Mouse (Mus musculus) forebrain, embryonic 13.5 days (tissue): ENCODE results near the gene Dnm2. TPM values are rescaled to one million over a fixed set of nuclear protein-coding genes. Genes with fewer than 3 reads are reported as not detected.
"Not testable (repeated sequence)": the region's sequence is repeated elsewhere in the genome, so short reads cannot be mapped to it uniquely, and the experiment has no call there.

Experiments
- ATAC-seq: fragments of 200-750 bp; cut with Nextera tagmentation; 2 replicates; pipeline ENCODE4 v1.8.0; 2017
- H3K27ac ChIP-seq: fragments of 300-500 bp; sonication (generic); 2 replicates; pipeline ENCODE4 v1.5.1; 2015; ENCODE audit warnings: inconsistent platforms, mild to moderate bottlenecking, moderate library complexity
- H3K27me3 ChIP-seq: fragments of 300-500 bp; sonication (generic); 2 replicates; pipeline ENCODE4 v1.6.1; 2015; ENCODE audit warnings: mild to moderate bottlenecking, inconsistent platforms
- H3K36me3 ChIP-seq: fragments of 300-500 bp; sonication (generic); 2 replicates; pipeline ENCODE4 v1.6.1; 2015; ENCODE audit warnings: mild to moderate bottlenecking, inconsistent platforms; ENCODE audit not compliant: poor library complexity, severe bottlenecking
- H3K4me1 ChIP-seq: fragments of 300-500 bp; sonication (generic); 2 replicates; pipeline ENCODE4 v1.6.1; 2015; ENCODE audit warnings: inconsistent platforms
- H3K4me2 ChIP-seq: fragments of 300-500 bp; sonication (generic); 2 replicates; pipeline ENCODE4 v1.6.1; 2015; ENCODE audit warnings: inconsistent platforms, mild to moderate bottlenecking, moderate library complexity
- H3K4me3 ChIP-seq: fragments of 300-500 bp; sonication (generic); 2 replicates; pipeline ENCODE4 v1.5.1; 2015; ENCODE audit warnings: mild to moderate bottlenecking, inconsistent platforms
- H3K9ac ChIP-seq: fragments of 300-500 bp; sonication (generic); 2 replicates; pipeline ENCODE4 v1.6.1; 2015; ENCODE audit warnings: mild to moderate bottlenecking, inconsistent platforms
- H3K9me3 ChIP-seq: fragments of 300-500 bp; sonication (generic); replicated peaks from 2 replicates; pipeline ENCODE4 v1.6.1; 2016; ENCODE audit warnings: inconsistent platforms
- WGBS: fragments of 180-500 bp; shearing (Covaris S2); methylation state at CpG from one replicate; pipeline ENCODE4 v1.1.7; 2015; 5-methylcytosine and 5-hydroxymethylcytosine counted together
- polyA plus RNA-seq: library from polyadenylated mRNA; unstranded; fragments of >200 nt; fragmentation: Nextera tagmentation; extraction: Ambion mirVana; gene quantifications from 2 replicates; pipeline ENCODE4 v1.2.1, GENCODE M21; 2015

The Dnm2 gene
- polyA plus RNA-seq, 1 experiment from 2014 or later: 72.4 TPM

DNA sequence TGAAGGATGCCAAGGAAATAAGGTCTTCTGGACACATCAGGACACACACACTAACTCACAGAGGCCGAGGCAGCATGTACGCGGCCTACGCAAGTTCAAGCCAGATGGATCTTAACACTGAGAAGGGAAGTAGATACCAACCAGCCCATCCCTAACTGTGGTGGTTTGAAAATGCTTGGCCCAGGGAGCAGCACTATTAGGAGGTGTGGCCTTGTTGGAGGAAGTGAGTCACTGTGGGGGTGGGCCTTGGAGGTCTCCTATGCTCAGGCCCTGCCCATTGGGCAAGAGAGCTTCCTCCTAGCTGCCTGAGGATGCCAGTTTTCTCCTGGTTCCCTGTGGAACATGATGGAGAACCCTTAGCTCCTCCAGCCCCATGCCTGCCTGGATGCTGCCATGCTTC, 88.8 kb downstream of the Dnm2 start:
- Histone ChIP-seq H3K4me2 (no peak overlapping the region), H3K27me3 (no peaks in the 10 kb centered on the region), H3K27ac (no peak overlapping the region), H3K36me3 (peaks cover 7% of the 10 kb centered on the region), H3K4me3 (no peak overlapping the region), H3K9ac (no peak overlapping the region), H3K4me1 (peaks cover 16% of the 10 kb centered on the region), H3K9me3 (no peaks in the 10 kb centered on the region)
- no peak for ATAC-seq
- 98% methylated on average over 4 of the region's 4 CpGs for WGBS

DNA sequence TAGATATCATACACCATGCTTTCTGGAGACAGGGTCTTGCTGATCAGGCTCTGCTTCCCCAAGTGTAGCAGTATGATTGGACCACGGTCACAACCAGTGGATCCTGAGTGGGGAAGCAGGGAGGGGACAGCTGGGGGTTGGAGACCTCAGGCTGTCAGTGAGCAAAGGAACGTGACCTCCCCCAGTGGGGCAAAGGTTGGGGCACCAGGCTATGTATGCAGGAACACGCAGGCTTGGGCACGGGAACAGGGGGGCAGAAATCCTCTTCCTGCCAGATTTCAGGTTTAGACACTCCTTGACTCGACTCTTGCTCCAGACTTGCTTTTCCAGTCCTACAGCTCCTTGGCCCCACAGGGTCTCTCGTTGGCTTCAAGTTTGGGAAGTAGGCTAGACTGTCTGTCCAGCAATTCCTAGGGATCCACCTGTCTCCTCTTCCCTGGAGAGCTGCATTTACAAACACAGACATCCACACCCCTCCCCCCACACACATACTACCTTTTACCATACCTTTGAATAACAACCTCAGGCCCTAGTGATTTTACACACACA, 93.3 kb downstream of the Dnm2 start:
- WGBS: 88% methylated on average over 6 of the region's 6 CpGs
- H3K9me3 ChIP-seq: no peaks in the 10 kb centered on the region
- ATAC-seq: no peak
- no peaks in the 10 kb centered on the region for H3K27me3 ChIP-seq
- H3K36me3 ChIP-seq: no peaks in the 10 kb centered on the region
- H3K4me2 ChIP-seq: no peak overlapping the region
- no peak overlapping the region for H3K9ac ChIP-seq
- H3K4me1 ChIP-seq: no peaks in the 10 kb centered on the region
- H3K27ac ChIP-seq: no peak overlapping the region
- H3K4me3 ChIP-seq: no peak overlapping the region

DNA sequence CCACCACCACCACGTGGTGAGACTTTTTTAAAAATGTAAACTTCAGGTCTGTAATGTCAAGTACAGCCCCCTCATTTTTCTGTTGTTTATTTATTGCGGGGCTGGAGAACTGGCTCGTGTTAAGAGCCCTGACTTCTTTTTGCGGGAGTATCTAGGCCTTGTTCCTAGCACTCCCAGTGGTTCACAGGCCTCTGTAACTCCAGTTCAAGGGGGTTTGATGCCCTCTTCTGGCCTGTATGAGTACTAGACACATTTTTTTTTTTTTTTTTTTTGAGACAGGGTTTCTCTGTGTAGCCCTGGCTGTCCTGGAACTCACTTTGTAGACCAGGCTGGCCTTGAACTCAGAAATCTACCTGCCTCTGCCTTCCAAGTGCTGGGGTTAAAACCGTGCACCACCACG, 94.0 kb downstream of the Dnm2 start:
- not testable (repeated sequence) for ATAC-seq, H3K4me2 ChIP-seq, H3K36me3 ChIP-seq, H3K4me1 ChIP-seq, H3K4me3 ChIP-seq, H3K27ac ChIP-seq, H3K27me3 ChIP-seq, H3K9me3 ChIP-seq, H3K9ac ChIP-seq
- WGBS: 84% methylated on average over 6 of the region's 6 CpGs

GRCm38 (mm10) chr9:21525142-21525936, 100.6 kb downstream of the Dnm2 start:
- H3K4me1 ChIP-seq: no peaks in the 10 kb centered on the region
- 86% methylated on average over 7 of the region's 7 CpGs for WGBS
- H3K27ac ChIP-seq: no peak overlapping the region

GRCm38 (mm10) chr9:21525937-21526633, 101.4 kb downstream of the Dnm2 start, which contains the start of gene AB124611:
AB124611 (plus strand) TSS chr9:21526176.
- 69% methylated on average over 14 of the region's 14 CpGs for WGBS
- no peak within 1 kb of the TSS for H3K27ac ChIP-seq
- no peak for ATAC-seq
- no peaks in the 10 kb centered on the region for H3K9me3 ChIP-seq
- H3K4me1 ChIP-seq: no peaks in the 10 kb centered on the region
- no peaks in the 10 kb centered on the region for H3K36me3 ChIP-seq
- no peak within 1 kb of the TSS for H3K4me2 ChIP-seq
- H3K4me3 ChIP-seq: no peak within 1 kb of the TSS
- H3K9ac ChIP-seq: peak within 1 kb of the TSS; percentile 9
- no peaks in the 10 kb centered on the region for H3K27me3 ChIP-seq

More at GRCm38 (mm10) chr9:21525142-21525936, 100.6 kb downstream of the Dnm2 start:
- no peak for ATAC-seq
- no peak overlapping the region for H3K9ac ChIP-seq
- H3K4me3 ChIP-seq: no peak overlapping the region
- H3K9me3 ChIP-seq: no peaks in the 10 kb centered on the region
- no peak overlapping the region for H3K4me2 ChIP-seq
- H3K36me3 ChIP-seq: no peaks in the 10 kb centered on the region
- no peaks in the 10 kb centered on the region for H3K27me3 ChIP-seq

GRCm38 (mm10) chr9:21526634-21526944, 101.9 kb downstream of the Dnm2 start:
- Histone ChIP-seq H3K27ac (no peak overlapping the region), H3K9ac (no peak overlapping the region; the same call in 1 of the 2 replicates)
- 74% methylated on average over 3 of the region's 3 CpGs for WGBS

DNA sequence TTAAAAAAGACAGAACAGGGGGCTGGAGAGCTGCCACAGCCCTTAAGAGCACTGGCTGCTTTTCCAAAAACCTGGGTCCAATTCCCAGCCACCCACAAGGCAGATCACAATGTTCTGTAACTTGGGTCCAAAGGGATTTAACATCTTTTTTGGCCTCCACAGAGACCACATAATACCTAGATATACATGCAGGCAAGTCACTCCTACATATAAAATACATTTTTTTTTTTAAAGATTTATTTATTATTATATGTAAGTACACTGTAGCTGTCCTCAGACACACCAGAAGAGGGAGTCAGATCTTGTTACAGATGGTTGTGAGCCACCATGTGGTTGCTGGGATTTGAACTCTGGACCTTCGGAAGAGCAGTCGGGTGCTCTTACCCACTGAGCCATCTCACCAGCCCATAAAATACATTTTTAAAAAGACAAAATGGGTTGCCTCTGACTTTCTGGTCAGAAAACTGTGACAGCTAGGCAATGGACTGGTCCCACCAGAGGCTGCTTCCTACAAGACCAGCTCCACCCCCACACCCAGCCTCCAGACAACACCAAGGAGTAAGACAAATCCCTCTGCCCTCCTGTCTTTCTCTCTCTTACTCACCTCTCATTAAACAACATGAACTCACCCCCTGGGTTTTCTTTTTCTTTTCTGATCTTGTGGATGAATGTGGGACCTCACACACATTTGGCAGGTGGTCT, 102.5 kb downstream of the Dnm2 start:
- H3K4me3 ChIP-seq: no peak overlapping the region
- H3K4me2 ChIP-seq: no peak overlapping the region
- H3K27ac ChIP-seq: no peak overlapping the region
- H3K9me3 ChIP-seq: no peaks in the 10 kb centered on the region
- H3K27me3 ChIP-seq: no peaks in the 10 kb centered on the region
- H3K36me3 ChIP-seq: no peaks in the 10 kb centered on the region
- no peak for ATAC-seq
- no peak overlapping the region for H3K9ac ChIP-seq
- WGBS: 85% methylated on average over 2 of the region's 2 CpGs
- H3K4me1 ChIP-seq: no peaks in the 10 kb centered on the region

More at GRCm38 (mm10) chr9:21526634-21526944, 101.9 kb downstream of the Dnm2 start:
- H3K27me3 ChIP-seq: no peaks in the 10 kb centered on the region
- no peak overlapping the region for H3K4me3 ChIP-seq
- no peaks in the 10 kb centered on the region for H3K9me3 ChIP-seq
- H3K4me2 ChIP-seq: no peak overlapping the region
- no peak for ATAC-seq
- H3K4me1 ChIP-seq: no peaks in the 10 kb centered on the region
- H3K36me3 ChIP-seq: no peaks in the 10 kb centered on the region

DNA sequence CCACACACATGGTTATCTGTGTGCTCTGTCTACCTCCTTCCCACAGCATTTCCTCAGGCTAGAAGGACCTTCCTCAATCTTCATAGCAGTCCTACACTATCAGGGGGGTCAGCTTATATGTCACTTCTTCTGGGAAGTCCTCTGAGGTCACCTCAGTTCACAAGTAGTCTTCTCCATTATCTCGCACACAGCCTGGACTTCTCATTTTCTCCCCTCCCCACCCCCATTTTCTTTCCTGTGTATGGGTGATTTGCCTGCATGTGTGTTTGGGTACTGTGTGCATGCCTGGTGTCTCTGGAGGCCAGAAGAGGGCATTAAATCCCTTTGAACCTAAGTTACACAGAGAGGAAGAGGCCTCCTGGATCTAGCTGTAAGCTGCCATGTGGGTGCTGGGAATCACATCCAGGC, 103.2 kb downstream of the Dnm2 start:
- no peak for ATAC-seq
- Histone ChIP-seq H3K4me2 (no peak overlapping the region), H3K36me3 (no peaks in the 10 kb centered on the region), H3K9ac (no peak overlapping the region), H3K4me1 (no peaks in the 10 kb centered on the region), H3K27me3 (no peaks in the 10 kb centered on the region), H3K27ac (no peak overlapping the region), H3K4me3 (no peak overlapping the region), H3K9me3 (no peaks in the 10 kb centered on the region)
- WGBS: 87% methylated on average over 1 of the region's 1 CpGs

GRCm38 (mm10) chr9:21536501-21536900, 111.8 kb downstream of the Dnm2 start:
- Histone ChIP-seq H3K4me3 (no peak overlapping the region), H3K4me2 (no peak overlapping the region), H3K9me3 (no peaks in the 10 kb centered on the region), H3K36me3 (0 out of 2 replicates have a peak, but pooled peaks cover 4% of the 10 kb centered on the region), H3K27ac (no peak overlapping the region), H3K27me3 (no peaks in the 10 kb centered on the region), H3K9ac (no peak overlapping the region), H3K4me1 (no peaks in the 10 kb centered on the region)
- WGBS: 96% methylated on average over 14 of the region's 14 CpGs
- no peak for ATAC-seq

GRCm38 (mm10) chr9:21537009-21537408, 112.3 kb downstream of the Dnm2 start:
- no peak overlapping the region for H3K9ac ChIP-seq
- H3K9me3 ChIP-seq: no peaks in the 10 kb centered on the region
- 80% methylated on average over 4 of the region's 4 CpGs for WGBS
- H3K36me3 ChIP-seq: 0 out of 2 replicates have a peak, but pooled peaks cover 4% of the 10 kb centered on the region
- ATAC-seq: no peak
- no peak overlapping the region for H3K4me3 ChIP-seq
- no peak overlapping the region for H3K4me2 ChIP-seq
- H3K27me3 ChIP-seq: no peaks in the 10 kb centered on the region
- no peaks in the 10 kb centered on the region for H3K4me1 ChIP-seq
- no peak overlapping the region for H3K27ac ChIP-seq

GRCm38 (mm10) chr9:21539981-21540753, 115.5 kb downstream of the Dnm2 start:
- H3K36me3 ChIP-seq: peaks cover 8% of the 10 kb centered on the region; the same call in 1 of the 2 replicates
- H3K9me3 ChIP-seq: no peaks in the 10 kb centered on the region
- no peak overlapping the region for H3K4me3 ChIP-seq
- H3K9ac ChIP-seq: no peak overlapping the region
- WGBS: 84% methylated on average over 7 of the region's 7 CpGs
- no peak overlapping the region for H3K27ac ChIP-seq
- ATAC-seq: no peak
- H3K4me1 ChIP-seq: peaks cover 7% of the 10 kb centered on the region
- no peaks in the 10 kb centered on the region for H3K27me3 ChIP-seq
- no peak overlapping the region for H3K4me2 ChIP-seq
